Mouse (Mus musculus) megakaryocyte, embryonic 14.5 days (primary cell): ENCODE results near the gene Lztr1.

ENCODE experiments used
- FLI1 ChIP-seq: IDR thresholded peaks from 2 replicates; pipeline ENCODE4 v1.6.1; 2012; ENCODE audit warnings: low read length, inconsistent platforms, mixed read lengths
- GATA1 ChIP-seq: IDR thresholded peaks from 3 replicates; pipeline ENCODE4 v1.6.1; 2012; ENCODE audit warnings: mixed read lengths, low read length, inconsistent platforms, borderline replicate concordance

GRCm38 (mm10) chr16:17475326-17475725 lies 33.2 kb upstream of the Lztr1 start:
- TF ChIP-seq GATA1 = no peak
- TF ChIP-seq FLI1 = no peak
